Mouse (Mus musculus) liver (tissue): ENCODE data around the gene Lrguk.

ENCODE experiments used
- DNase-seq: peaks from one replicate; pipeline ENCODE4 v3.0.0-alpha.2; 2020; ENCODE audit warnings: mixed read lengths

Lrguk gene

GRCm38 (mm10) chr6:34067271-34067670, 38.0 kb downstream of the Lrguk start:
- DNase-seq: no peak

GRCm38 (mm10) chr6:34071936-34072335, 42.7 kb downstream of the Lrguk start:
- no peak for DNase-seq

GRCm38 (mm10) chr6:34073931-34074442, 44.7 kb downstream of the Lrguk start:
- no peak for DNase-seq

GRCm38 (mm10) chr6:34075520-34075919, 46.3 kb downstream of the Lrguk start:
- DNase-seq: no peak

- no peak for DNase-seq
These were observed 54.2 kb downstream of the Lrguk start for GRCm38 (mm10) chr6:34083471-34083870.

- DNase-seq: no peak
These were observed 58.5 kb downstream of the Lrguk start for GRCm38 (mm10) chr6:34087701-34088100.

- DNase-seq: no peak
These were observed 59.7 kb downstream of the Lrguk start for GRCm38 (mm10) chr6:34088986-34089385.

- DNase-seq: no peak
These were observed 62.3 kb downstream of the Lrguk start for GRCm38 (mm10) chr6:34091537-34091936.

- DNase-seq: no peak
These were observed 67.0 kb downstream of the Lrguk start for GRCm38 (mm10) chr6:34096274-34096673.

GRCm38 (mm10) chr6:34096905-34097304, 67.7 kb downstream of the Lrguk start:
- no peak for DNase-seq

GRCm38 (mm10) chr6:34099725-34100124, 70.5 kb downstream of the Lrguk start:
- DNase-seq: no peak

- DNase-seq: no peak
These were observed 72.5 kb downstream of the Lrguk start for GRCm38 (mm10) chr6:34101531-34102396.

- no peak for DNase-seq
These were observed 74.1 kb downstream of the Lrguk start for GRCm38 (mm10) chr6:34103251-34103920.

GRCm38 (mm10) chr6:34110571-34110970, 81.3 kb downstream of the Lrguk start:
- no peak for DNase-seq

- DNase-seq: no peak
These were observed 82.2 kb downstream of the Lrguk start for GRCm38 (mm10) chr6:34111406-34111805.

- no peak for DNase-seq
These were observed 87.7 kb downstream of the Lrguk start for GRCm38 (mm10) chr6:34116838-34117478.

- DNase-seq: no peak
These were observed 95.2 kb downstream of the Lrguk start for GRCm38 (mm10) chr6:34124401-34124800.

- no peak for DNase-seq
These were observed 100.0 kb downstream of the Lrguk start for GRCm38 (mm10) chr6:34129261-34129660.

GRCm38 (mm10) chr6:34132391-34132790, 103.1 kb downstream of the Lrguk start:
- no peak for DNase-seq

- DNase-seq: no peak
These were observed 109.1 kb downstream of the Lrguk start for GRCm38 (mm10) chr6:34138366-34138765.

- DNase-seq: no peak
These were observed 113.7 kb downstream of the Lrguk start for GRCm38 (mm10) chr6:34142931-34143330.

GRCm38 (mm10) chr6:34146042-34146441, 116.8 kb downstream of the Lrguk start:
- DNase-seq: no peak

GRCm38 (mm10) chr6:34148021-34148420, 118.8 kb downstream of the Lrguk start:
- no peak for DNase-seq
